In genomic region chr15:86231170-86231569, GRCm38 (mm10) we compare ENCODE assay signal across 11 mouse cellular contexts. TPM values are rescaled to one million over a fixed set of nuclear protein-coding genes. Genes with fewer than 3 reads are reported as not detected.
DNase-seq lines count a peak whose midpoint lies in the region; TF ChIP-seq lines count a peak whose summit lies in the region.
"Had no signal": no experiment of that assay in that cellular context is flagged by ENCODE, and none has a peak within 500 bp of the region (broad histone marks: within the 10 kb centered on the region; RNA-seq: fewer than 3 reads in every experiment).

No protein-coding gene starts in this region.

- WGBS in cerebellum, adult 2 months: 53% methylated on average over 1 of the region's 1 CpGs

- H3K27ac ChIP-seq in cerebellum, adult 2 months (ENCODE audit: insufficient read depth, low read length): peak overlapping the region; percentile 99
- H3K27ac ChIP-seq: embryonic facial prominence, embryonic 10.5 days; embryonic facial prominence, embryonic 12.5 days had no signal

- H3K27me3 ChIP-seq in cerebellum, adult 2 months (ENCODE audit: control insufficient read depth, insufficient read depth, low read length): no peaks in the 10 kb centered on the region
- H3K27me3 ChIP-seq in splenic B cell, adult 2 months (ENCODE audit: control insufficient read depth, insufficient read depth, low read length, poor library complexity, severe bottlenecking): no peaks in the 10 kb centered on the region
- H3K27me3 ChIP-seq: CH12.LX; embryonic facial prominence, embryonic 12.5 days; Patski had no signal

- DNase-seq in cerebellum, adult 2 months: no peak
- DNase-seq in cerebellum, postnatal 36 days: no peak
- peak; percentile 52 for DNase-seq in cerebellum, adult 9-11 months
- DNase-seq in cerebellum, postnatal 25 days: no peak
- peak; percentile 28 for DNase-seq in splenic B cell, adult 2 months (ENCODE audit: low read depth, low spot score)
- DNase-seq: adrenal gland, adult 8-10 months; B cell, adult 2 months had no signal

- no peaks in the 10 kb centered on the region for H3K36me3 ChIP-seq in splenic B cell, adult 2 months (ENCODE audit: control insufficient read depth, insufficient read depth, low read length, poor library complexity, severe bottlenecking)

- no peak overlapping the region for H3K4me3 ChIP-seq in cerebellum, adult 2 months (replicated peaks; ENCODE audit: insufficient read depth, low read depth, low read length)
- H3K4me3 ChIP-seq: embryonic facial prominence, embryonic 10.5 days; embryonic facial prominence, embryonic 12.5 days had no signal

- no peak for TF ChIP-seq CTCF in cerebellum, adult 2 months (IDR thresholded peaks at IDR 0.05; ENCODE audit: borderline replicate concordance, insufficient read depth, low read depth, low read length)

- TF ChIP-seq POLR2A in cerebellum, adult 2 months (IDR thresholded peaks at IDR 0.05; ENCODE audit: borderline replicate concordance, insufficient read depth, low read length): no peak

- H3K4me1 ChIP-seq in cerebellum, adult 2 months (ENCODE audit: control insufficient read depth, insufficient read depth, low read length): peaks cover 58% of the 10 kb centered on the region
- H3K4me1 ChIP-seq: embryonic facial prominence, embryonic 10.5 days; embryonic facial prominence, embryonic 12.5 days had no signal

RNA-seq across cellular contexts. Expression of gene Tbc1d22a, which starts 16.9 kb away (rescaled TPM):
- 23.0 and 23.3 TPM in 2 replicates for polyA plus RNA-seq in cerebellum, adult 2 months (2012; rRNA removed)

RNA-seq across cellular contexts. Expression of gene Cerk, which starts 45.2 kb away (rescaled TPM):
- 152 and 159 TPM in 2 replicates for polyA plus RNA-seq in cerebellum, adult 2 months (2012; rRNA removed)

Comparison
In these comparisons a context has a peak if more than half of its experiments do, and no peak if none do; other contexts are left out.
1. DNase-seq: peak in cerebellum, adult 9-11 months (single experiment) and splenic B cell, adult 2 months (single experiment); none in cerebellum, adult 2 months (0 of 2), cerebellum, postnatal 36 days (0 of 2) and cerebellum, postnatal 25 days (0 of 2).